Mouse (Mus musculus): ENCODE data around the gene Rrp9. TPM values are rescaled to one million over a fixed set of nuclear protein-coding genes. Genes with fewer than 3 reads are reported as not detected.
A peak's percentile ranks its signal among the peaks of the same experiment; 100 is the strongest.
"Not testable (repeated sequence)": the region's sequence is repeated elsewhere in the genome, so short reads cannot be mapped to it uniquely, and the experiment has no call there.

The Rrp9 gene
- total RNA-seq, 2 experiments from 2014 or later, result 46.9 to 55.2 TPM

DNA sequence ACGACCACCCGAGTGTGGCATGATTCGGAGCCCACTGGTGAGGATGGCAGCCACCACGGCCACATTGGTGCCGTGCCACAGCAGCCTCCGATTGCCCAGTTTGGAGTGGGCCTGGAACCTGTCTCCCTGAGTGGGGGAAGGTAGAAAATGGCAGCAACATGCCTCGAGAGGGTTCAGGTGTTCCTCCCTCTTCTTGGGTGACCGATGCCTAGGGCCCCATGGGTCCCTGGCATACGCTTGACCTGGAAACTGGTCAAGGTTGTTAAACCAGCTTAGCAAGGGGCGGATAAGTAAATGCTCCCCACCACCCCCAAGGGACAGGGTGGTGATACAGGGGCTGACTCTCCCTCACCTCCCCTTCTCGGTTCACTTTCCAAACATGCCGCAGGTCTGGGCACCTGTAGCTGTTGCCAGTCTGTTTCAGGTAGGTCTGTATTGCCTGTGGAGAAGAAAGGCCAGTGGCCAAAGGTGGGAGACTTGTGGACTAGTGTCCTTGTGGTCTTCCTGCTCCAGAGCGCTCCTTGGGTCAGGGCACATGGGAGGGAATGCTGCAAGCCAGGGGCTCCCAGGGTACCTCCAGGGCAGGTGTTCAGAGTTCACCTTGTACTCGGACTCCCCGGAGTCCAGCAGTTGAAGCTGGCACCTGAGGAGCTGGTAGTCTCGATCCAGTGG, 2.5 kb upstream of the Rrp9 start:
- intact Hi-C loops (cut with DNase I), result no loop called here
- peak; percentile 21 for DNase-seq

DNA sequence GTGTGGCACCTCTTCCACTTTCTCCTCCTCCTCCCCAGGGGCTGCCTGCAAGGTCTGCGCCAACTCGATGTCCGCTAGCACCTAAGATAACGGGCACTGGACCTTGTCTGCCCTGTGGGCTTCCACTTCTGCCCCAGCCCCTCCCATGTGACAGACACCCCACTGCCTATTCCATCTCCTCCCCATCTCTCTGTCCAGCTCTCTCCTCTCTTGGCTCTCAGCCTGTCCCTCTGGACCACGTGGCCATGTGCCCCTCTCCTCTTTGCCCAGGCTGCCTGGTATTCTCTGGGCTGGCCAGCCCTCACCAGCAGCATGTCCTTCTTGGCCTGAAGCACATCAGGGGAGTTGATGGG, 2.0 kb upstream of the Rrp9 start:
- peak; percentile 43 for DNase-seq

GRCm38 (mm10) chr9:106474456-106474855, 1.3 kb upstream of the Rrp9 start:
- peak; percentile 84 for DNase-seq
- intact Hi-C loops (cut with DNase I), result no loop called here

More for the DNA sequence above, 2.0 kb upstream of the Rrp9 start:
- intact Hi-C loops (cut with DNase I), result no loop called here

- intact Hi-C loops (cut with DNase I), result no loop called here
- peak; percentile 19 for DNase-seq
Observed at GRCm38 (mm10) chr9:106475046-106475445, 717 bp upstream of the Rrp9 start.

GRCm38 (mm10) chr9:106476002-106476923, 500 bp downstream of the Rrp9 start:
- intact Hi-C loops (cut with DNase I), result no loop called here
- no peak for DNase-seq

DNA sequence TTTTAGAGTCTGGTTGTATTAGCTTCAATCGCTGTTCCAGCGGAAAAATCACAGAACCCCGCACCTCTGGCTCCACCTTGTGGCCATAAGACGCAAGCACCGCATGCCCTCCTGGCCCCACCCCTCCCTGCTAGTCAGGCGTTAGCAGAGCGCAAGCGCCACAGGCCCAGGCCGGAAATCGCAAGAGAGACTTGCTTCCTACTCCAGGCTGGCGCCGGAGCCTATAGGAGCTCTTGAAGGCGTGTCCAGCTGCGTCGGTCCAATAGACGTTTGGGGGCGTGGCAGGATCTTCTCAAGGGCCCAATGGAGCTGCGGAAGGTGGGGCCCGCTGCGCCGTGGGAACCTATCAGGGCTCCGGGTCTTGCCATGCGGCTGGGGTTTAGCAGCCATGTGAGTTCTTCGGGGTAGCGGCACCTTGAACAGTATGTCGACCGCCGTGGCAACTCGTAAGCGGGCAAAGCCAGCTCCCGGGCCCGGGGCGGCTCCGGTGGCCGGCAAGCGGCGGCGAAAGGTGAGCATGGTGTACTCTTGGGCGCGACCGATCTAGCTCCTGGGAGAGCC, 1.2 kb downstream of the Rrp9 start, which contains the start of gene Parp3:
TSS of gene Parp3 (minus strand) at position 26 of the 561 bp plus-strand sequence.
- intact Hi-C loops (cut with DNase I), result no loop called here
- DNase-seq, result peak; percentile 99

GRCm38 (mm10) chr9:106477649-106478048, 1.9 kb downstream of the Rrp9 start:
- intact Hi-C loops (cut with DNase I), result no loop called here
- DNase-seq, result no peak

DNA sequence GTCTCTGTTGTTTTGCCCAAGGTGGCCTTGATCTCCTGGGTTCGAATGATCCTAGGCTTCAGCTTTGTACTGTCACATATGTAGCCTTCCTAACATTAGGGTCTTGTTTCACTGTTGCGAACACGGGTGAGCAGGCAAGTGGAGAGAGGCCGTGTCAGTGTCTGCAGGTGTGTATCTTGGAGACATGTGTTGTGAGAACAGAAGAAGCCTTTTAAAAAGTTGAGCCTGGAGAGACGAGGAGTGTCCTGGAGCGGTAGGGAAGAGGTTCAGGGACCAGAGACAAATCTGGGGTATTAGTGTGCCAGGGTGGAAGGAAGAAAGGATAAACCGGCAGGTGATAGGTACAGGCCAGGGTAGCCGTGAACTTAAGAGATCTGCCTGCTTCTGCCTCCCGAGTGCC, 2.3 kb downstream of the Rrp9 start:
- DNase-seq, result no peak
- intact Hi-C loops (cut with DNase I), result no loop called here

DNA sequence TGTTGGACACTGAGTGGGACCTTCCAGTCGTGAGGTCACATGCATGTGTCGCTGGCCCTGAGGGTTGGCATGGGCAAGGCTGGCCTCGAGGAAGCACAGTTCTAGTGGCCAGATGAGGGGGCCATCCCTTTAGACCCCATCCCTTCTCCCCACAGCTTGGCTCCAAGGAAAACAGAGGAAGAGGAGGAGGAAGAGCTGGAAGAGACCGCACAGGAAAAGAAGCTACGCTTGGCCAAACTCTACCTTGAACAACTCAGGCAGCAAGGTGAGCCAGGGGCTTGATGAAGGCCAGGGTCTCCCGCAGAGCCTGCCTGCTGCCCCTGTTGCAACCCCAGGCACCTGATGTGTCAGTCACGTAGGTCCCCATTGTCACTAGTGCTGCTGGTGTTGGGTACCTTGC, 4.8 kb downstream of the Rrp9 start:
- no peak for DNase-seq
- intact Hi-C loops (cut with DNase I), result no loop called here

- DNase-seq, result no peak
- intact Hi-C loops (cut with DNase I), result no loop called here
Observed at GRCm38 (mm10) chr9:106481075-106481474, 5.3 kb downstream of the Rrp9 start.

DNA sequence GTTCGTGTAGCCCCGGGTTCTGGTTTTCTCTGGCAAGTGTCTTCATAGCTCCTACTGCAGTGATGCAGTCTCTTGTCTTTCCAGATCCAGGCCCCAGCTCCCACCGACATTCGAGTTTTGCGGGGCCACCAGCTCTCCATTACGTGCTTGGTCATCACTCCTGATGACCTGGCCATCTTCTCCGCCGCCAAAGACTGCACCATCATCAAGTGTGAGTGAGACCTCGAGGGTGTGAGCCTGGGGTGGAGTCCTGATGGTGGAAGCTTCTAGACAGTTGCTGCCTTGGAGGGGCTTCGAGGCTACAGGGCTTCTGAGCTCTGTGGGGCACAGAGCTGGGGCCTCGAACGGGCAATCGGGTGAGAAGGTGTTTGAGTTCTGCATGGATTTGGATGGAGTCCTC, 5.9 kb downstream of the Rrp9 start:
- no peak for DNase-seq
- intact Hi-C loops (cut with DNase I), result no loop called here

DNA sequence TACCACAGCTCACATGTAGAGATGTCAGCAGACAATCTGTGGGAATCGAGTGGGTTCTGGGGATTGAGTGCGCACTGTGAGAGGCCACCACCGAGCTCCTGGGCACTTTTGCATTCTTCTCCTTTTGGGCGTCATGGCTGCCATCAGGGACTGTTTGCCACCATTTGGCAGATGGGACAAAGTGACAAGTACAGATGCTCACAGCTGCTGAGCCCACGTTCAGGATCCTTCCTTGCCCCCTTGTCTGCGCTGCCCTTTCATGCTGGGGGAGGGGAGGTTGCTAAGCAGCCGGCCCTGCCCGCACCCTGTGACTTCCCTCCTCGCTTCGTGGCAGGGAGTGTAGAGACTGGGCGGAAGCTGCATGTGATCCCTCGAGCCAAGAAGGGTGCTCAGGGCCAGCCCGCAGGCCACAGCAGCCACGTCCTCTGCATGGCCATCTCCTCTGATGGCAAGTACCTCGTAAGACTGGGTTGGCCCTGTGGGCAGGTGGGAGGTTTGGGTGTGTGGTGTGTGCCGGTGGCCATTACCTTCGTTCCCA, 6.9 kb downstream of the Rrp9 start:
- DNase-seq, result no peak
- intact Hi-C loops (cut with DNase I), result no loop called here

- DNase-seq, result no peak
- intact Hi-C loops (cut with DNase I), result no loop called here
Observed at GRCm38 (mm10) chr9:106483136-106483535, 7.4 kb downstream of the Rrp9 start.

GRCm38 (mm10) chr9:106483606-106484005, 7.8 kb downstream of the Rrp9 start:
- intact Hi-C loops (cut with DNase I), result no loop called here
- DNase-seq, result no peak

- intact Hi-C loops (cut with DNase I), result no loop called here
- no peak for DNase-seq
Observed at GRCm38 (mm10) chr9:106485076-106485475, 9.3 kb downstream of the Rrp9 start.

DNA sequence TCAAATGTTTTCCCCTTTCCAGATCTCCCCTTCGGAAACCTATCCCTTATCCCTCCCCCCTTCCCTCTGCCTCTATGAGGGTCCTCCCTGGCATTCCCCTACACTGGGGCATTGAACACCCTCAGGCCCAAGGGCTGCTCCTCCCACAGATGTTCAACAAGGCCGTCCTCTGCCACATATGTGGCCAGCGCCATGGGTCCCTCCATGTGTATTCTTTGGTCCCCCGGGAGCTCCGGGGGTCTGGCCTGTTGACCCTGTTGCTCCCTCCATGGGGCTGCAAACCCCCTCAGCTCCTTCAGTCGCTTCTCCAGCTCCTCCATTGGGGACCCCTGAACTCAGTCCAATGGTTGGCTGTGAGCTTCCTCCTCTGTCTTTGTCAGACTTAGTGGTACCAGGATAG, 11.8 kb downstream of the Rrp9 start:
- intact Hi-C loops (cut with DNase I); DNase-seq: not testable (repeated sequence)

- intact Hi-C loops (cut with DNase I), result no loop called here
Observed at GRCm38 (mm10) chr9:106499667-106500066, 23.9 kb downstream of the Rrp9 start, which contains the start of gene Iqcf1. Gene Iqcf1 (plus strand): TSS chr9:106499967.

DNA sequence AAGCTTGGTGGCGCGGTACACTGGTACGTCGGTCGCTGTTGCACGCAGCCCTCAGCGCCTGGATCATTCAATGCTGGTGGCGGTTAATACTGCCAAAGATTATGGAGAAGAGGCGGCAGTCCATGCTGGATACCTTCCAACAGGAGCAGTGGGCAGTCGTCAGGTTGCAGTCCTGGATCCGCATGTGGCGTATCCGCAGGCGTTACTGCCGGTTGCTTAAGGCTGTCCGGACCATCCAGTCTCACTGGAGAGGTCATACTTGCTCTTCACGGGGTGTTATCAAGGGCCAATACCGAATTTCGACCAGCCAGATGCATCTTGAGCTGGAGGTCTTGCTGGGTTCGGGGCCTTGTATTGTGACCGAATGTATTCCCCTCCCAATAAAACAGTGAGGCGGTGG, 26.1 kb downstream of the Rrp9 start:
- intact Hi-C loops (cut with DNase I), result no loop called here
- DNase-seq, result no peak

More at GRCm38 (mm10) chr9:106499667-106500066, 23.9 kb downstream of the Rrp9 start, which contains the start of gene Iqcf1:
- DNase-seq, result no peak

GRCm38 (mm10) chr9:106504246-106504645, 28.5 kb downstream of the Rrp9 start:
- DNase-seq, result no peak
- intact Hi-C loops (cut with DNase I), result no loop called here

DNA sequence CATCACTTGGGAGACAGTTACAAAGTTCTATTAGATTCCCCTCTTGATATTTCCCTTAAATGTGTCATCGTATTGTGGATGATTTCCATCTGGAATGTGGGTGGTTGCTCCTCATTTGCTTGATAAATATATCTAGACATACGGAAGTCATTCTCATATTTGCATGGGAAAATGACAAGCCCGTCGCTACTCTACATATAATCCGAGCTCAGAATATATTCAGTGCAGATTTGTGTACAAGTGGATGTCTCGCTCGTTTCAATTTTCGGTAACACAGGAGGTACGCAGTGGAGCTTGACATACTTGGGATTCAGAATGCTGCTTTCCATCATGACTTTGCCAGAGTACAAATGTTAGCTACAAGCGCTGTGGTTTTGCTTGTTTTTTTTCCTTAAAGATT, 33.6 kb downstream of the Rrp9 start:
- no peak for DNase-seq
- intact Hi-C loops (cut with DNase I), result no loop called here

DNA sequence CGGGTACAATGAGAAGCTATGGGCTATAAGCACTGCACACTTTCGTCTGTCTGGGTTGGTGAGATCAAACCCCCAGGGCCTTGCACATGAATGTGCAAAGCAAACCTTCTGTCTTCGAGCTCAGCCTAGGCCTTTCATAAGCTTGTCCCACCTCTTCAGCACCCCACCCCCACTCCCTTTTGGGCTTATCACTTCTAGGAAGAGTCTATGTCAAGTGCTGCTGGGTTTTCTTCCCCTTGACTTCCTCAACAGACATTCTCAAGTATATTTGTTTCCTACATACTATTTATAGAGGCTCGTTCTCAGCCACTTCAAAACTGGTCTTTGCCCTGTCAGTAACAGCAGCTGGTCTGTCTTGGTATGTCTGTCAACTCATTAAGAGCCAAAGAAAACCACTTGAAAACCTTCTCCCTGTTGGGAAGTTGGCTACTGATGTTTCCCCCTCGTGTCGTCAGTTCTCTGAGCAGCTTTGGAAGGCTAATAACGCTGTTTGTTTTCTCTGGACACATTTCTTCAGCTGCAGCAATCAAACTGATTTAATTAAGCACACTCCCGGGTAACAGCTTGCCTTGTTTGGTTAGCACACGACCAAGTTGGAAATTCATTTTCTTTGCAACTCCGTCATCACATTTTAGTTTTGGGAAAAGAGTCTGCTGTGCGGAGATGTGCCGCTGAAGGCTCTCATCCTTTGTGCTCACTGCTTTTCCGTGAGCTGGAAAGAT, 37.1 kb downstream of the Rrp9 start:
- intact Hi-C loops (cut with DNase I), result no loop called here
- no peak for DNase-seq

Measured in left cerebral cortex, postnatal 4 days (tissue).